Mouse (Mus musculus): ENCODE measurements at regions not wholly inside any gene's neighbourhood (a gene's known extent, or its start where the extent isn't known, plus 50 kb on each side); places are given as distances from the start of the nearest gene placed in this dataset.

DNA sequence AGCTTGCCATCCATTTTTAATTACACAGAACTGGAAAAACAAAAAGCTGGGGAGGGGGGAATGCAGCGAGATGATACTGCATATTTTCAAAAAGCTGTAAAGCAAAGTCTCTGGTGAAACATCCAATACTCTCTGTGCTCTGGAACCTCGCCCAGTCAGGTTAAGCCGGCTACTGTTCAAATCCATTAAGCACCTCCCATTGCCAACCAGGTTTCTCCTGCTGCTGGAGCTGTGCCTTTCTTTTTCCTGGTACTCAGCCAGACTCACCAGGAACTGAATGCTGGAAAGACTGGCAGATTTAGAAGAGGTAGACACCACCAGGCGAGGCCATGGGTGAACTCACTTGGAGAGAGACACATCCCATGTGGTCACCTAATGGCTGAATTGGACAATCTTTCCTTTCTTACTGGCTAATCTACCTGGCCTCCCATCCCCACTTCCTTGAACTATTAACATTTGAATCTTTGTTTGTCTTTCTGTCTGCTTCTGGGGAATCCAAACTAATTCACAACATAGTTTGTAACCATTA is 1250.8 kb upstream of the Jmjd1c start:
- DNase-seq: no peak

DNA sequence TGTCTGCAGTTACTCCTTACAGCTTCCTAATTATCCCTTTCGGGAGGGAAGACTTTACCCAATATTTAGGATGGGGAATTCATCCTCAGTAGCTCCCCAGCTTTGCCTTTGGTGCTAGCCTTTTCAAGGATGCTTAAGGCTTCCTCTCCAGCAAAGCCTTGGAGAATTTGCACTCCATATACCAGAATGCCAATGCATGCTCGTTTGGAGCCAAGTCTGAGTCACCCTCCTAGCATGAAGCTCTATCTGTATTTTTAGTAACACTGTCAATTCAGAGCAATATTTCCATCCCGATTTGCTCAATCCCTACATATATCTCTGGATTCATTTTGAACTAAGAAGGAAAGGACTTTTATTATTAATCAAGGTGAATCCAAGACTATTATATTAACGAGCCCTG is 1249.8 kb upstream of the Jmjd1c start:
- peak; percentile 8 for DNase-seq

DNA sequence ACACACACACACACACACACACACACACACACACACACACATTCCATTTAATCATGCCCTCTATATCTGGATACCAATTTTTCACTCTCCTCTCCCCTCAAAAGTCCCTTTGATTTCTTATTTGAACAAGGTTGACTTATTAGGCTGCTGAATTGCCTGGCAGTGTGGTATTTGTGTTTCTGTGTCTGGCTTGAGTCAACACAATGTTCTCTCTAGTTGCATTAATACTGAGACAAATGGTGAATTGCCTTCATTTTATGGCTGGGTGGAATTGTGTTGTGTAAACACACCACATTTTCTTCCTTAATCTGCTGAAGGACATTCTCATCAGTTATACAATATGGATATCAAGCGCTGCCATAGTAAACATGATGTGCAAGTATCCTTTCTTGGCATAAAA is 1248.3 kb upstream of the Jmjd1c start:
- no peak for DNase-seq

DNA sequence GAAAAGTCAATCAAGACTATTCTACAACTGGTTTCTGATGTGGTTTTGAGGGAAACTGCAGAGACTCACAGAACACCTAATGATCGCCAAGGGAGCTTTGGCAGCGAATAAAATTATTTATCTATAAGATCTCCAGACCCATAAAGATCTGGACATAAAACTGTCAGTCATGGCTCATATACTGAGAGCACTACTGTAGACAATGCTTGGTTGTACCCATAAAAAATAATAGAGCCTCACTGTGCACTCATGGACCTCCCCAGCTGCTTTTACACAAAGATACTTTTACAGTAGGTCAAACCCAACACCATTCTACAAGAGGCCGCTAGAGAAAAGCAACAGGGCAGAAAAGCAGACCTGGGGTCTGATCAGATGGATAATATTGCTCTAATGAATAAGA is 1206.0 kb upstream of the Jmjd1c start:
- no peak for DNase-seq

DNA sequence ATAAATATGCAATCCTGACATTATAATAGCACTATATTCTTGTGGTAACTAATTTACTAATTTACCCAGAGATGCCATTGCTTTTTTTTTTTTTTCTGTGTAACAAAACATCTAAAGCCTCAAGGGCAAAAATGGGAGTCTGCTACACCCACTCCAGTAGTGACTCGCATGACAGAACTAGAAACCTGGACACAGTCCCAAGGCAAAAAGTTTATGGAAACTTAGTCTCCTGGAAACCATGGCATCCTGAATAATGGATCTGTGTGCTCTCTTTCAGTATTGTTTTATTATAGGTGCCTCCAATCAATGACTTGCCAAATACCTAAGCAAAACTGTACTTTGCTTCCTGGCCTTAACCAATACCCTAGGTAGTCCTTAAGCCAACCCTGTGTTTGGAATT is 1188.4 kb upstream of the Jmjd1c start:
- DNase-seq: no peak

DNA sequence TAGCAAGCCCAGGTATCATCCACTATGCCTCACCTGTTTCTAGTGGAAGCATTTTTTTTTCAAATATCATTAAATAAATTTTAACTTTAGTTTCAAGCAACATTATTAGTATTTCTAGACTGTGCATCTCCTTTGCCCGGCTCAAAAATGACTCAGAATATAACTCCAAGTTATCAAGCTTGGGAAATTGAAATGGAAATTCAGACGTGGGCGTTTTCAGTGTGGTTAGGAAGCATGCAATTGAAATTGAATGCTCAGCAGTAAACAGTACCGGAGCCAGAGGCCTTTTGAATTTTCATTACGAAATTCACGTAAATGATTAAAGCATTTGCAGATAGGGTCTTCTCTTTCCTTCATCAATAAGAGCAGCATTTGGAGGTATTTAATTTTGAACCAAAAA is 1183.4 kb upstream of the Jmjd1c start:
- DNase-seq: no peak

DNA sequence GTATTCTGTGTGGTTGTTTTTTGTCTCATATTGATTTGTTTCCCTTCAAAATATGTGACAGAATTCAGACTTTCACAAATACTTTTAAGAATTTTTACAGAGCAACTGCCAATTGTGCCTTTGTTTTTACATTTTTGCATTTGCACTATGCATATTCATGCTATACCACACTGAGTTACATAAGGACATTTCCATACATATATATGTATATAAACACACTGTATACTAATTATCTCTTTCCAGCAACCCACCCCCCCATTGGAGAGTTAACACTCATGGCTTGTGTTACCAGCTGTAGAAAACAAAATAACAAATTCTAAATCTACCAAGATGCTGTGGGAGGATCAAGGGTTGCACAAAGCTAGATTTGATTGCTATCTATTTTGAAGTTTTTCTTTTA is 1163.8 kb upstream of the Jmjd1c start:
- no peak for DNase-seq

DNA sequence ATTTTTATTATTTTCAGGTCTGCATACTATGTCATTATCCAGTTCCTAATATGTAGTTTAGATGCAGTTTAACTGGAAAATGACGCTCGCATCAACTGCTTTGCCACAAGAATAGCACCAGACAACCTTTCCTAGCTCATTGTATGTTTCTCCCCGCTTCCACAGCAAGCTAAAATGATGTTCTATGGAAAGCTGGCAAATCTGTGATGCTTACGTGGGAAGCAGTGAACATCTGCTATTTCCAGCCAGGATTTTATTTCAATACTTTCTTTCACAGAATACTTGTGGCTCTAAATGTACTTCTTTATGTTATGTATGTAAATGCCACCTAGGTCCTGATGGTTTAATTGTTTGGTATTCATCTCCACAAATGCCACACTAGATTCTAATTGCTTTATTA is 1147.3 kb upstream of the Jmjd1c start:
- peak; percentile 4 for DNase-seq

DNA sequence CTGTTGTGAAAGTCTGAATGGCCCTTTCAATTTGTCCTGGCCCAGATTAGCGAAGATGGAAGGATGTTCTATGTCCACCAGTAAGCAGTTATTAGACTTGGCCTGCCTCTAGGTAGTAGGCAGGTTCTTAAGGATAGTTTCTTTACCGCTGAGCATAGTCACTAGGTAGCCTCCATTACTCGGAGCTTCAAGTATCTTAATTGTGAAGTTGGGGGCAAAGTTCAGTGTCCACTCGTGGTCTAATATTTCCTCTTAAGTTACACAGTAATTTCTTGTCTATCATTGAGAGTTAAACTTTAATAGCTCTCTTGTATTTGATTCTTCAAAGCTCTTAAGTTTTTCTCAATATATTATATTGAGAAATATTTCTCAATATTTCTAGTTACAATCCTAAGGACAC is 1133.5 kb upstream of the Jmjd1c start:
- DNase-seq: no peak

DNA sequence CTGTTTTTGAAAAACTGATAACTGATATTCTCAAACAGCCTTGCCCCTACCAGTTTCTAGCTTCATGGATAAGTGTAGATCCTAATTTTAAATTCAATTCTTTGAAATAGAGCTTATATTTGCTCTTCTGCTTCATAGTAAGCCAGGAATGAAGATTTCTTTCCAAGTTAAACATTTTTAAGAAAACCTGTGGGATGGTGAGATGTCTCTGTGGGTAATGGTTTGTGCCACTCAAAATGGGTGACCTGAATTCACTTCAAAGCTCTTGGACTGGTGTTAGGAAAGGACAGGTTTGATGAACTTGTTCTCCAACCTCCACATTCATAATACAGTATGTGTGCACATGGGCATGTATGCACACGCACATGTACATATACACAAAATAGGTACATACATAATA is 1126.2 kb upstream of the Jmjd1c start:
- DNase-seq: no peak

All from layer of hippocampus, adult 9-11 months (tissue).